Mouse (Mus musculus) CH12.LX (cell line): ENCODE measurements at regions not wholly inside any gene's neighbourhood (a gene's known extent, or its start where the extent isn't known, plus 50 kb on each side); places are given as distances from the start of the nearest gene placed in this dataset.

ENCODE experiments used
- DNase-seq: peaks from one replicate; pipeline ENCODE4 v3.0.0-alpha.2; 2013; ENCODE audit errors: extremely low read depth
- H3K27ac ChIP-seq: 2 replicates; pipeline ENCODE4 v1.5.1; 2012; ENCODE audit warnings: low read depth, mild to moderate bottlenecking, control low read depth, moderate library complexity; ENCODE audit not compliant: insufficient read depth
- H3K27me3 ChIP-seq: replicated peaks from 2 replicates; pipeline ENCODE3; 2012; ENCODE audit warnings: inconsistent platforms
- H3K36me3 ChIP-seq, 2 experiments: replicated peaks in 1 of 2; 2 replicates each; pipeline versions ENCODE3 to v1.6.1; 2012; ENCODE audit warnings: inconsistent platforms in 1 of 2, low read length in 1 of 2, mild to moderate bottlenecking in 1 of 2, mixed read lengths in 1 of 2, moderate library complexity in 1 of 2; ENCODE audit not compliant: control insufficient read depth in 1 of 2, insufficient read depth in 1 of 2
- H3K4me1 ChIP-seq, 2 experiments: 2 replicates each; pipeline ENCODE4 v1.6.1; 2012; ENCODE audit warnings: inconsistent platforms in 1 of 2, moderate library complexity in 1 of 2; ENCODE audit not compliant: insufficient read depth in 2 of 2, control insufficient read depth in 1 of 2
- H3K4me2 ChIP-seq: 2 replicates; pipeline ENCODE4 v1.6.1; 2012; ENCODE audit warnings: low read depth, mild to moderate bottlenecking, control low read depth; ENCODE audit not compliant: poor library complexity, insufficient read depth, severe bottlenecking
- H3K4me3 ChIP-seq, 3 experiments: fragments of 150-350 bp in 1 of 3; sonication (generic) in 1 of 3; replicated peaks in 1 of 3; 2 replicates each; pipeline versions ENCODE3 to v1.5.1; 2011 to 2012; ENCODE audit warnings: low read depth in 2 of 3, low read length in 2 of 3, mild to moderate bottlenecking in 2 of 3, moderate library complexity in 2 of 3, control low read depth in 1 of 3, improper control_type of control experiment in 1 of 3, inconsistent platforms in 1 of 3, mixed read lengths in 1 of 3; ENCODE audit not compliant: poor library complexity in 1 of 3
- H3K79me2 ChIP-seq: replicated peaks from 2 replicates; pipeline ENCODE4 v1.6.1; 2012; ENCODE audit warnings: mild to moderate bottlenecking, moderate library complexity; ENCODE audit not compliant: control insufficient read depth, poor library complexity, insufficient read depth, severe bottlenecking; ENCODE audit errors: extremely low read depth
- H3K9ac ChIP-seq: 2 replicates; pipeline ENCODE4 v1.6.1; 2012; ENCODE audit warnings: low read depth, mild to moderate bottlenecking, control low read depth, moderate library complexity; ENCODE audit not compliant: insufficient read depth
- H3K9me3 ChIP-seq: replicated peaks from 2 replicates; pipeline ENCODE3; 2012; ENCODE audit warnings: low read length, inconsistent platforms, mixed read lengths
- BHLHE40 ChIP-seq: IDR thresholded peaks from 2 replicates; pipeline ENCODE4 v1.6.1; 2011; ENCODE audit warnings: mild to moderate bottlenecking, low read depth, low read length, improper control_type of control experiment
- CHD1 ChIP-seq: IDR thresholded peaks from 2 replicates; pipeline ENCODE4 v1.6.1; 2012; ENCODE audit warnings: low read depth, low read length, improper control_type of control experiment, inconsistent platforms
- ELF1 ChIP-seq: IDR thresholded peaks from 2 replicates; pipeline ENCODE4 v1.6.1; 2014; ENCODE audit warnings: low read depth, mild to moderate bottlenecking, inconsistent platforms, low read length, improper control_type of control experiment
- EP300 ChIP-seq: IDR thresholded peaks from 2 replicates; pipeline ENCODE4 v1.6.1; 2011; ENCODE audit warnings: low read length, improper control_type of control experiment
- ETS1 ChIP-seq: conservative IDR thresholded peaks from 2 replicates; pipeline ENCODE4 v1.6.1; 2012; ENCODE audit warnings: low read depth, mild to moderate bottlenecking, inconsistent platforms, low read length, improper control_type of control experiment, moderate library complexity
- IRF4 ChIP-seq: IDR thresholded peaks from 2 replicates; pipeline ENCODE4 v1.6.1; 2014; ENCODE audit warnings: low read depth, mild to moderate bottlenecking, inconsistent platforms, low read length, improper control_type of control experiment
- JUN ChIP-seq: IDR thresholded peaks from 2 replicates; pipeline ENCODE4 v1.6.1; 2011; ENCODE audit warnings: low read depth, mild to moderate bottlenecking, low read length, improper control_type of control experiment, moderate library complexity; ENCODE audit not compliant: insufficient read depth
- JUND ChIP-seq: conservative IDR thresholded peaks from 2 replicates; pipeline ENCODE4 v1.6.1; 2011; ENCODE audit warnings: low read depth, low read length, improper control_type of control experiment
- KAT2A ChIP-seq: IDR thresholded peaks from 2 replicates; pipeline ENCODE4 v1.6.1; 2012; ENCODE audit warnings: low read length, improper control_type of control experiment, inconsistent platforms; ENCODE audit not compliant: insufficient replicate concordance
- MAFK ChIP-seq: IDR thresholded peaks from 2 replicates; pipeline ENCODE4 v1.6.1; 2011; ENCODE audit warnings: low read length, improper control_type of control experiment; ENCODE audit not compliant: insufficient replicate concordance
- MAX ChIP-seq: IDR thresholded peaks from 2 replicates; pipeline ENCODE4 v1.6.1; 2011; ENCODE audit warnings: low read length, improper control_type of control experiment
- MAZ ChIP-seq: IDR thresholded peaks from 2 replicates; pipeline ENCODE4 v1.6.1; 2012; ENCODE audit warnings: low read depth, mild to moderate bottlenecking, inconsistent platforms, low read length, improper control_type of control experiment, moderate library complexity
- MYC ChIP-seq: IDR thresholded peaks from 2 replicates; pipeline ENCODE4 v1.6.1; 2011; ENCODE audit warnings: low read depth, mild to moderate bottlenecking, improper control_type of control experiment, low read length
- NELFE ChIP-seq: IDR thresholded peaks from 2 replicates; pipeline ENCODE4 v1.6.1; 2011; ENCODE audit warnings: low read depth, low read length, improper control_type of control experiment
- NRF1 ChIP-seq: IDR thresholded peaks from 2 replicates; pipeline ENCODE4 v1.6.1; 2014; ENCODE audit warnings: low read depth, mild to moderate bottlenecking, inconsistent platforms, low read length, improper control_type of control experiment, moderate library complexity
- RAD21 ChIP-seq: IDR thresholded peaks from 2 replicates; pipeline ENCODE4 v1.6.1; 2011; ENCODE audit warnings: low read depth, mild to moderate bottlenecking, low read length, improper control_type of control experiment, moderate library complexity
- SMC3 ChIP-seq: IDR thresholded peaks from 2 replicates; pipeline ENCODE4 v1.6.1; 2011; ENCODE audit warnings: low read depth, low read length, improper control_type of control experiment
- TCF12 ChIP-seq: IDR thresholded peaks from 2 replicates; pipeline ENCODE4 v1.6.1; 2014; ENCODE audit warnings: low read depth, mild to moderate bottlenecking, inconsistent platforms, low read length, improper control_type of control experiment
- USF1 ChIP-seq: IDR thresholded peaks from 2 replicates; pipeline ENCODE4 v1.6.1; 2014; ENCODE audit warnings: low read depth, mild to moderate bottlenecking, inconsistent platforms, low read length, improper control_type of control experiment
- ZKSCAN1 ChIP-seq: IDR thresholded peaks from 2 replicates; pipeline ENCODE4 v1.6.1; 2012; ENCODE audit warnings: low read depth, inconsistent platforms, low read length, improper control_type of control experiment, borderline replicate concordance
- ZMIZ1 ChIP-seq: IDR thresholded peaks from 2 replicates; pipeline ENCODE4 v1.6.1; 2012; ENCODE audit warnings: low read depth, mild to moderate bottlenecking, inconsistent platforms, low read length, improper control_type of control experiment
- ZNF384 ChIP-seq: IDR thresholded peaks from 2 replicates; pipeline ENCODE4 v1.6.1; 2012; ENCODE audit warnings: low read depth, low read length, improper control_type of control experiment, inconsistent platforms
- dilution Hi-C: fragments of 300-500 bp; cut with MboI; formaldehyde crosslinking; loops from 2 replicates; pipeline ENCODE4 v1.14.3; 2020; ENCODE audit warnings: low sequenced_read_pairs; ENCODE audit not compliant: extremely low pct_unique_long_range_greater_than_20kb, extremely low pct_ligation_motif_present
- in situ Hi-C: fragments of 300-500 bp; cut with MboI; formaldehyde crosslinking; loops from 3 replicates; pipeline ENCODE4 v1.14.3; 2019; ENCODE audit warnings: low sequenced_read_pairs, low pct_ligation_motif_present, low pct_unique_long_range_greater_than_20kb, mixed read lengths

GRCm38 (mm10) chr19:14225787-14226186 lies 312.5 kb downstream of the Olfr1505 start:
- Histone ChIP-seq H3K27me3 (no peaks in the 10 kb centered on the region), H3K9ac (peak overlapping the region; percentile 8; the same call in 1 of the 2 replicates)
- TF ChIP-seq NELFE (no peak), KAT2A (no peak), EP300 (no peak), ZNF384 (no peak), MYC (no peak), MAX (no peak), RAD21 (no peak), TCF12 (no peak), JUND (no peak), ZMIZ1 (no peak)
- TF ChIP-seq, all 38 proteins: peak for 0
- Histone ChIP-seq H3K9me3 (no peaks in the 10 kb centered on the region), H3K4me2 (peak overlapping the region; percentile 65; the same call in 1 of the 2 replicates), H3K36me3 (no peaks in the 10 kb centered on the region), H3K79me2 (no peaks in the 10 kb centered on the region), H3K4me3 (no peak overlapping the region), H3K27ac (no peak overlapping the region), H3K4me1 (peaks cover 5 to 23% of the 10 kb centered on the region in 2 experiments)
- dilution Hi-C loops (no loop called here), in situ Hi-C loops (no loop called here)
- no peak for DNase-seq

GRCm38 (mm10) chr19:14226521-14226920 lies 313.2 kb downstream of the Olfr1505 start:
- H3K4me3 ChIP-seq = no peak overlapping the region
- no peaks in the 10 kb centered on the region for H3K36me3 ChIP-seq
- H3K27ac ChIP-seq = no peak overlapping the region
- H3K9me3 ChIP-seq = no peaks in the 10 kb centered on the region
- in situ Hi-C loops = no loop called here
- dilution Hi-C loops = no loop called here
- DNase-seq = no peak
- peaks cover 5 to 21% of the 10 kb centered on the region in 2 experiments for H3K4me1 ChIP-seq
- H3K27me3 ChIP-seq = no peaks in the 10 kb centered on the region
- no peaks in the 10 kb centered on the region for H3K79me2 ChIP-seq
- H3K9ac ChIP-seq = no peak overlapping the region
- no peak for TF ChIP-seq BHLHE40
- TF ChIP-seq ELF1 = no peak
- no peak for TF ChIP-seq MAZ
- no peak for TF ChIP-seq NRF1
- TF ChIP-seq IRF4 = no peak
- no peak for TF ChIP-seq ZMIZ1
- no peak for TF ChIP-seq MAX
- no peak for TF ChIP-seq JUND
- no peak for TF ChIP-seq TCF12
- TF ChIP-seq ETS1 = no peak
- no peak for TF ChIP-seq MYC
- no peak for TF ChIP-seq USF1
- no peak for TF ChIP-seq ZKSCAN1
- TF ChIP-seq MAFK = no peak
- no peak for TF ChIP-seq CHD1
- no peak for TF ChIP-seq SMC3
- no peak for TF ChIP-seq JUN
- no peak overlapping the region for H3K4me2 ChIP-seq
